Mouse (Mus musculus) myocyte (in vitro differentiated cells): ENCODE measurements around the gene Tnip2.

Experiments
- CEBPB ChIP-seq: IDR thresholded peaks from 2 replicates; pipeline ENCODE4 v1.6.1; 2011; ENCODE audit warnings: mild to moderate bottlenecking, moderate library complexity; ENCODE audit not compliant: poor library complexity, insufficient read depth, severe bottlenecking
- E2F4 ChIP-seq: IDR thresholded peaks from one replicate; pipeline ENCODE4 v1.6.1; 2011; ENCODE audit warnings: mild to moderate bottlenecking, control low read depth, moderate library complexity; ENCODE audit not compliant: insufficient read depth
- MAX ChIP-seq: IDR thresholded peaks from one replicate; pipeline ENCODE4 v1.6.1; 2011; ENCODE audit warnings: low read depth, mild to moderate bottlenecking, control low read depth
- POLR2A ChIP-seq: IDR thresholded peaks from one replicate; pipeline ENCODE4 v1.6.1; 2011; ENCODE audit warnings: low read depth, mild to moderate bottlenecking, control low read depth, moderate library complexity; ENCODE audit not compliant: insufficient read length
- POLR2AphosphoS2 ChIP-seq: IDR thresholded peaks from one replicate; pipeline ENCODE4 v1.6.1; 2011; ENCODE audit warnings: low read depth, control low read depth; ENCODE audit not compliant: insufficient read length
- TCF12 ChIP-seq: IDR thresholded peaks from one replicate; pipeline ENCODE4 v1.6.1; 2011; ENCODE audit warnings: mild to moderate bottlenecking, control low read depth; ENCODE audit not compliant: poor library complexity, insufficient read depth, severe bottlenecking
- USF1 ChIP-seq: IDR thresholded peaks from one replicate; pipeline ENCODE4 v1.6.1; 2011; ENCODE audit warnings: low read depth, mild to moderate bottlenecking, control low read depth, moderate library complexity

GRCm38 (mm10) chr5:34458994-34459393 lies 54.8 kb downstream of the Tnip2 start:
- no peak for TF ChIP-seq POLR2AphosphoS2
- no peak for TF ChIP-seq POLR2A
- TF ChIP-seq USF1: no peak
- TF ChIP-seq E2F4: no peak
- no peak for TF ChIP-seq CEBPB
- no peak for TF ChIP-seq TCF12
- no peak for TF ChIP-seq MAX
